Mouse (Mus musculus) heart, embryonic 16.5 days (tissue): ENCODE data around the gene Itgb4. TPM values are rescaled to one million over a fixed set of nuclear protein-coding genes. Genes with fewer than 3 reads are reported as not detected.
A peak's percentile ranks its signal among the peaks of the same experiment; 100 is the strongest.

Experiments used
- ATAC-seq: fragments of 200-750 bp; cut with Nextera tagmentation; replicated peaks from 2 replicates; pipeline ENCODE4 v1.8.0; 2017; ENCODE audit warnings: moderate number of reproducible peaks; ENCODE audit not compliant: insufficient read depth, low FRiP score; ENCODE audit errors: extremely low read depth
- H3K27ac ChIP-seq: fragments of 300-500 bp; sonication (generic); 2 replicates; pipeline ENCODE4 v1.5.1; 2014; ENCODE audit warnings: mild to moderate bottlenecking, low read length, control low read depth, moderate library complexity
- H3K27me3 ChIP-seq: fragments of 300-500 bp; sonication (generic); 2 replicates; pipeline ENCODE4 v1.6.1; 2014; ENCODE audit warnings: low read length, mixed read lengths; ENCODE audit not compliant: control insufficient read depth, insufficient read depth
- H3K36me3 ChIP-seq: fragments of 300-500 bp; sonication (generic); 2 replicates; pipeline ENCODE4 v1.6.1; 2014; ENCODE audit not compliant: control insufficient read depth, insufficient read depth
- H3K4me1 ChIP-seq: fragments of 300-500 bp; sonication (generic); 2 replicates; pipeline ENCODE4 v1.6.1; 2014; ENCODE audit warnings: low read length, mixed read lengths; ENCODE audit not compliant: control insufficient read depth, insufficient read depth
- H3K4me2 ChIP-seq: fragments of 300-500 bp; sonication (generic); 2 replicates; pipeline ENCODE4 v1.6.1; 2014; ENCODE audit warnings: low read depth, mild to moderate bottlenecking, control low read depth, low read length
- H3K4me3 ChIP-seq: fragments of 300-500 bp; sonication (generic); 2 replicates; pipeline ENCODE4 v1.5.1; 2014; ENCODE audit warnings: mild to moderate bottlenecking, control low read depth, low read length
- H3K9ac ChIP-seq: fragments of 300-500 bp; sonication (generic); 2 replicates; pipeline ENCODE4 v1.6.1; 2014; ENCODE audit warnings: low read length, control low read depth
- H3K9me3 ChIP-seq: fragments of 300-500 bp; sonication (generic); replicated peaks from 2 replicates; pipeline ENCODE4 v1.6.1; 2016; ENCODE audit warnings: low read length; ENCODE audit not compliant: control insufficient read depth
- WGBS: fragments of 180-500 bp; shearing (Covaris S2); extraction: QIAGEN DNeasy Blood & Tissue Kit; methylation state at CpG from one replicate; pipeline ENCODE4 v1.1.7; 2014; 5-methylcytosine and 5-hydroxymethylcytosine counted together
- polyA plus RNA-seq: library from polyadenylated mRNA; unstranded; fragments of >200 nt; fragmentation: Nextera tagmentation; extraction: Ambion mirVana; gene quantifications from 2 replicates; pipeline ENCODE4 v1.2.1, GENCODE M21; 2015

Gene Itgb4
- polyA plus RNA-seq, 1 experiment from 2014 or later = 4.4 TPM

DNA sequence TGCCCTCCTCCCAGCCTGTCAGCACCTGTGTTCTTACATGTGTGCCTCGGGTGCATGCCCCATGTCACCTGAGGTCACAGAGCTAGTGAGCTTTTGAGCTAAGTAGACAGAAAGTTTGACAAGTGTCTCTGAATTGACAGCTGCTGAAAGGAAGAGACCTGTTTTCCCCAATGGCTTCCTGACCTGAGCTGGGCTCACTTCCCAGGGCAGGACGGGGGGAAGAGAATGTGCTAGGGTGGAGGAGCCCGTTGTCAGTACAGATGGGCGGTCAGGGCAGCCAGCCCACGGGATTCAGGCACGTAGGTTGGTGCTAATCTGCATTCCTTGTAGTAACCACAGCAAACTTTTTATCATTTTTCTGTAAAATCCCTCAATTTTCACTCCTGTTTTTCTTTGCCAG lies 66.1 kb downstream of the Itgb4 start:
- peak; percentile 52; the same call in 1 of the 2 replicates for ATAC-seq

DNA sequence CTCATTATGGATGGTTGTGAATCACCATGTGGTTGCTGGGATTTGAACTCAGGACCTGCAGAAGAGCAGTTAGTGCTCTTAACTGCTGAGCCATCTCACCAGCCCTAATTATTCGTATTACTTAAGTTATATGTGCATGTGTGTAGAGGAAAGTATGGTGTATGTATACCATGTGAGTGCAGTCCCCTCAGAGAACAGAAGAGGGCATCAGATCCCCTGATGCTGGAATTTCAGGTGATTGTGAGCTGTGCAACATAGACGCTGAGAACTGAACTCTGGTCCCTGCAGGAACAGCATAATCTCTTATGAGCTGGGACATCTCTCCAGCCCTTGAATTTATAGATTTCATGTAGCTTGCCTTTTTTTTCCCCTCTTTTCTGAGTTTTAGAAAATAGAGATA lies 67.3 kb downstream of the Itgb4 start:
- Histone ChIP-seq H3K27ac (no peak overlapping the region), H3K4me3 (no peak overlapping the region), H3K4me2 (no peak overlapping the region), H3K36me3 (peaks cover 22% of the 10 kb centered on the region), H3K9me3 (peaks cover 4% of the 10 kb centered on the region; the same call in 1 of the 2 replicates), H3K27me3 (no peaks in the 10 kb centered on the region), H3K4me1 (no peaks in the 10 kb centered on the region), H3K9ac (no peak overlapping the region)
- WGBS = 97% methylated on average over 2 of the region's 2 CpGs
- ATAC-seq = no peak

More for the DNA sequence above, 66.1 kb downstream of the Itgb4 start:
- Histone ChIP-seq H3K36me3 (peaks cover 15% of the 10 kb centered on the region), H3K9ac (no peak overlapping the region), H3K4me2 (no peak overlapping the region), H3K27ac (no peak overlapping the region), H3K27me3 (no peaks in the 10 kb centered on the region), H3K4me1 (no peaks in the 10 kb centered on the region), H3K9me3 (peaks cover 4% of the 10 kb centered on the region; the same call in 1 of the 2 replicates), H3K4me3 (no peak overlapping the region)
- 55% methylated on average over 6 of the region's 6 CpGs for WGBS

DNA sequence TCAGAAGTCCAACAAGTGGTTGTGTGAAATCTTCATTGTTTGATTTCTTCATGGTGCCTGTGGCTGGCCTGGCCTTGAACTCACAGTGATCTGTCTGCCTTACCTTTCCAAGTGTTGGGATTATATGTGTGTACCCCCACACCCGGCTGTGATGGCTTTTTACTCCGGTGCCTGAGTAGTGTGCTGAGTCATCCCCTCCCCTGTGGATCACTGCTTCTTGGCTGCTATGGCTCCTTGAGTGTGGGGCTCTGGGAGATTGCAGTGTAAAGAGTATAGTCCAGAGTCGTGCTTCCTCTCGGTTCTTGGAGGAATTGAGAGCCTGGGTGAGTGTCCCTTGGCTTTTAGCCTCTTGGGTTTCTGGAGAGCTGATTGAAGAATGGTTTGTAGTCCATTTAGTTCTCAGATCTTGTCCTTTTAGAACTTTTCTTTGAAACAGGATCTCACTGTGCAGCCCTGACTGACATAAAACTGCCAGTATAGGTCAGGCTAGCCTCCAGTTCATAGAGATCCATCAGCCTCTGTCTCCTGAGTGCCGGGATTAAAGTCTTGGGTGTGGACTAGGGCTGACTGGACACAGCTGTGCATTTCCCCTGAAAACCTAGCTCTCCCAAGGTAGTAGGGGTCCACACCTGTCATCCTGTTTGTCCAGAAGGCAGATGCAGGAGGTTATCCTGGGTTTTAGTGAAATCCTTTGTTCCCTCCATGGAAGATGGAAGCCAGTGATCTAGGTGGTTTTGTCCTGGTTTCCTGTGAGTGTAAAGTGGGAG lies 68.0 kb downstream of the Itgb4 start:
- WGBS = 79% methylated on average over 5 of the region's 5 CpGs
- Histone ChIP-seq H3K27ac (no peak overlapping the region), H3K36me3 (peaks cover 28% of the 10 kb centered on the region), H3K4me1 (no peaks in the 10 kb centered on the region), H3K4me2 (no peak overlapping the region), H3K4me3 (no peak overlapping the region), H3K9ac (no peak overlapping the region), H3K9me3 (peaks cover 4% of the 10 kb centered on the region; the same call in 1 of the 2 replicates), H3K27me3 (no peaks in the 10 kb centered on the region)
- ATAC-seq = no peak

DNA sequence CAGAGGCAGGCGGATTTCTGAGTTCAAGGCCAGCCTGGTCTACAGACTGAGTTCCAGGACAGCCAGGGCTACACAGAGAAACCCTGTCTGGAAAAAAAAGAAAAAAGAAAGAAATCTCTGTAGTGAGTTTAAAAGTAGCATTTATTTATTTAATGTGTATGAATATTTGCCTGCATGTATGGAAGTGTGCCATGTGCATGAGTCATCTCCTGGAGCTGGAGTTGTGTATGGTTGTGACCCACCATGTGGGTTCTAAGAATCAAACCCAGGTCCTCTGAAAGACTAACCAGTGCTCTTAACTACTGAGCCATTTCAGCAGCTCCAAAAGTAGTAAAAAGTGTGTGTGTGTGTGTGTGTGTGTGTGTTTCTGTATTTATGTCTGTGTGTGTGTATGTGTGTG lies 68.8 kb downstream of the Itgb4 start:
- 97% methylated on average over 1 of the region's 1 CpGs for WGBS
- no peak overlapping the region for H3K4me2 ChIP-seq
- ATAC-seq = no peak
- H3K4me1 ChIP-seq = no peaks in the 10 kb centered on the region
- peaks cover 4% of the 10 kb centered on the region; the same call in 1 of the 2 replicates for H3K9me3 ChIP-seq
- no peak overlapping the region for H3K27ac ChIP-seq
- H3K36me3 ChIP-seq = peaks cover 35% of the 10 kb centered on the region
- H3K4me3 ChIP-seq = no peak overlapping the region
- H3K27me3 ChIP-seq = no peaks in the 10 kb centered on the region
- H3K9ac ChIP-seq = no peak overlapping the region

DNA sequence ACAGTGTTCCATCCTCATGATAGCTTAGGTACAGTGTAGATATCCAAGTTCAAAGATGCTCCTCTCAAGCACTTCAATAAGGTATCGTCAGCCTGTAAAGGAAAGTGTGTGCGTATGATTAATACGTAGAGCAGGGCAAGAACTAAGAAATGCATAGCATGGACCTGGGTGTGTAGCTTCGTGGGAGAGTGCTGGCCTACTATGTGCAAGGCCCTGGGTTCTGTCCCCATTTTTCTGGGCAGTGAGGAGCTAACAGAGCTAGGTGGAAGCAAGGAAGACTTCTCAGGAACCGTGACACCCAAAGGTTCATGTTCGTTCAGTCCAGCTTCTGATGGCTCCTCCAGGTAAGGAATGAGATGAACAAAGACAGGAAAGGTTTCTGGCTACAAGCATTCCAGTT lies 70.7 kb downstream of the Itgb4 start:
- no peaks in the 10 kb centered on the region for H3K4me1 ChIP-seq
- H3K4me2 ChIP-seq = no peak overlapping the region
- ATAC-seq = no peak
- no peaks in the 10 kb centered on the region for H3K27me3 ChIP-seq
- H3K9me3 ChIP-seq = peaks cover 4% of the 10 kb centered on the region; the same call in 1 of the 2 replicates
- no peak overlapping the region for H3K9ac ChIP-seq
- H3K4me3 ChIP-seq = no peak overlapping the region
- no peak overlapping the region for H3K27ac ChIP-seq
- WGBS = 95% methylated on average over 6 of the region's 6 CpGs
- H3K36me3 ChIP-seq = peaks cover 47% of the 10 kb centered on the region

DNA sequence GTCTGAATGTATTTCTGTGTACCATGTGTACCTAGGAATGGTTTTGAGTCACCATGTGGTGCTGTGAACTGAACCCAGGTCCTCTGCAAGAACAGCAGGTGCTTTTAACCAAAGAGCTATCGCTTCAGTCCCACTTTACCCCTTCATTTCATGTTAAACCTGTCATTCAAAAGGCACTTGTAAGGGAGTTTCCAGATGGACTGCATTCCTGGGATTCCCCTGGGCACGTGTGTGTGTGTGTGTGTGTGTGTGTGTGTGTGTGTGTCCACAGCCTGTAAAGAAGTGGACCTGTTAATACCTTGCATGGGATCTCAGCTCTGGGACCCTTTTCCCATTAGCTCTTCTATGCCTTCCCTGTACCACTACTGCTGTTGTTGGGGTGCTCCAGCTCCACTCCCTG lies 75.1 kb downstream of the Itgb4 start:
- no peaks in the 10 kb centered on the region for H3K27me3 ChIP-seq
- 70% methylated on average over 2 of the region's 2 CpGs for WGBS
- H3K4me2 ChIP-seq = no peak overlapping the region
- H3K27ac ChIP-seq = no peak overlapping the region
- ATAC-seq = no peak
- no peaks in the 10 kb centered on the region for H3K9me3 ChIP-seq
- H3K4me3 ChIP-seq = no peak overlapping the region
- H3K4me1 ChIP-seq = no peaks in the 10 kb centered on the region
- H3K9ac ChIP-seq = no peak overlapping the region
- H3K36me3 ChIP-seq = peaks cover 61% of the 10 kb centered on the region

DNA sequence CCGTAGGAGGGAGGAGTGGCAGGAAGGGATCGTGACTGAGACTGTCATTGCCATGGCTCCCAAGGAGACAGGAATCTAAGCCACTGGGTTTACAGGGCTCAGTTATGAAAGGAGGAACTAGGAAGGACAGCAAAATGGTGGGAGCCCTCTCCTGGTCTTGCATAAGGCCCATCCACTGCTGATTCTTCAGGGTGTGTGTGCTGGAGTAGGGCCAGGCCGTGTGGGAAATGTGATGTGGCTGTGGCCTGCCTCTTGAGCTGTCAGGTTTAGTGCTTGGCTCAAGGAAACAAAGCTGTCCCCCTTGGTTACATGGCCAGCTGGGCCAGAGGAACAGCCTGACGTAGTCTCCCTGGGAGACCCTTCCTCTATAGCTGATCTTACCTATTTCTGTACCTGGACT lies 75.7 kb downstream of the Itgb4 start:
- ATAC-seq = no peak
- no peak overlapping the region for H3K4me3 ChIP-seq
- WGBS = 76% methylated on average over 4 of the region's 4 CpGs
- H3K9me3 ChIP-seq = no peaks in the 10 kb centered on the region
- H3K4me2 ChIP-seq = no peak overlapping the region
- H3K27me3 ChIP-seq = no peaks in the 10 kb centered on the region
- no peaks in the 10 kb centered on the region for H3K4me1 ChIP-seq
- no peak overlapping the region for H3K27ac ChIP-seq
- H3K9ac ChIP-seq = no peak overlapping the region
- peaks cover 66% of the 10 kb centered on the region for H3K36me3 ChIP-seq

DNA sequence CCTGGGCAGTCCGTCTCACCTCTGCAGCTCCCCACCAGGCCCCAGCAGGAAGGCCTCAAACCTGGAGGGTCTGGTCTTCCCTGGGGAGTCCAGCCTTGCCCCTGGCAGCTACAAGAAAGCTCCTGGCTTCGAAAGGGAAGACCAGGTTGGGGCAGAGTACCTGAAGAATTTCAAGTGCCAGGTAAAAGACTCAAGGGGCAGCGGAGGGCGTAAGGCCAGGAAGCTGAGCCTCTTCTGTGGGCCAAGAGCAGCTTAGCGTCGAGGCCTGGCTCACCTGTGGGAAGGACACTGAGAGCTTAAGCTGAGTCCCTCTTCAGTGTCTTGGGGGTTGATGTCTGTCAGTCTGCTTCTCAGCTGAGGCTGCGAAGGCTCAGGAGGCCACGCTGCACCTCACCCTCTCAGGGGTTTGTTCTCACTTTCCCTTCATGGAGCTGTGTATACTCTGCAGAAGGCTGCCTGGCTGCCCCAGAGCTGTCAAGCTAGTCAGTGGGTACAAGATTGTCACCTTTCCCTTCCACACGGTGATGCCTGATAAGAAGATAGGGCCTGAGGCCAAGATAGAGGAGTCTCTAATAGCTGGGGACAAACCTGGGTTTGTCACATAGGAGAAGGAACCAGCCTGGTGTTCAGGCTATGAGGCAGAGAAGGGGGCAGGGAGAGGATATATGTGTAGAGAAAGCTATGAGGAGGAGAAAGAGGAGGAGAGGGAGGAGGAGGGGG lies 79.2 kb downstream of the Itgb4 start:
- Histone ChIP-seq H3K36me3 (peaks cover 69% of the 10 kb centered on the region), H3K9me3 (no peaks in the 10 kb centered on the region), H3K9ac (no peak overlapping the region), H3K4me2 (no peak overlapping the region), H3K4me3 (no peak overlapping the region), H3K27ac (no peak overlapping the region), H3K4me1 (peaks cover 11% of the 10 kb centered on the region), H3K27me3 (no peaks in the 10 kb centered on the region)
- ATAC-seq = no peak
- WGBS = 82% methylated on average over 9 of the region's 9 CpGs

DNA sequence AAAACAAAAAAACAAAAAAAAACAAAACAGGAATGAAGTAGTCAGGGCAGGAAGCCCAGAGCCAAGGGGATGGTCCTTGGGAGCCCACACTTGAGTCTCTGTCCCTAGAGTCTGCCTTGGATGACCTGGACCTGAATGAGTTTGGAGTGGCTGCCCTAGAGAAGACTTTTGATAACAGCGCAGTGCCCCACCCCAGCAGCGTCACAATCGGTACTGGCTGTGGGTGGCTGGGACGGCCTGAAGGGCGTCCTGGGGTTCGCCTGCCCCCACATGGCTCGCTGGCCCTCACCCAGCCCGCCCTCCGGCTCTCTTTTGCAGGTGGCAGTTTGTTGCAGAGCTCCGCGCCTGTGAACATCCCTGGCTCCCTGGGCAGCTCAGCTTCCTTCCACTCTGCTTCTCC lies 81.4 kb downstream of the Itgb4 start:
- Histone ChIP-seq H3K4me1 (peaks cover 11% of the 10 kb centered on the region), H3K27ac (no peak overlapping the region), H3K9me3 (no peaks in the 10 kb centered on the region), H3K27me3 (no peaks in the 10 kb centered on the region), H3K9ac (no peak overlapping the region), H3K4me3 (no peak overlapping the region), H3K36me3 (peaks cover 64% of the 10 kb centered on the region), H3K4me2 (no peak overlapping the region)
- no peak for ATAC-seq
- 84% methylated on average over 11 of the region's 11 CpGs for WGBS
